Mouse (Mus musculus) spleen, postnatal 10 days (tissue): ENCODE results near the gene Gm10999.
"Not testable (repeated sequence)": the region's sequence is repeated elsewhere in the genome, so short reads cannot be mapped to it uniquely, and the experiment has no call there.

Experiments
- DNase-seq, 2 experiments: peaks; one replicate each; pipeline ENCODE4 v3.0.0; 2021 to 2022; ENCODE audit warnings: low spot score in 2 of 2

Gene Gm10999

DNA sequence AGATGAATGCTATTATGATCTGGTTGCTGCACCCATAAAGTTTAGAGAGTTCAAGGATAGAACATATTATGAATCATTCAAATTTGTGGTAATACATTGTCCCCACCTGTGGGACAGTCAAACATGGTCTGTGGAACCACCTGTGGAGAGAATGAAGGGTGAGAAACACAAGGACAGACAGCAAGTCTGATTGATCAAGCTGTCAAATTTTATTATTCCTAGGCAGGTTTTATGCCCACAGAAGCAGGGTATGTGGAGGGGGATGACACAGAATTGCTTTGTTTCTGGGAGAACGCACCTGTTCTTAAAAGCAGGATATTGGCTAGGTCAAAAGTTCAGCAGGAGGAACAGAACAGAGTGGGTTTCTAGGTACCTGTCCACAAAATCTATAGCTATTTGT lies at the start of gene Gm10999:
Gm10999 (minus strand) TSS at position 101 of the 400 bp plus-strand sequence.
- DNase-seq = no peak

DNA sequence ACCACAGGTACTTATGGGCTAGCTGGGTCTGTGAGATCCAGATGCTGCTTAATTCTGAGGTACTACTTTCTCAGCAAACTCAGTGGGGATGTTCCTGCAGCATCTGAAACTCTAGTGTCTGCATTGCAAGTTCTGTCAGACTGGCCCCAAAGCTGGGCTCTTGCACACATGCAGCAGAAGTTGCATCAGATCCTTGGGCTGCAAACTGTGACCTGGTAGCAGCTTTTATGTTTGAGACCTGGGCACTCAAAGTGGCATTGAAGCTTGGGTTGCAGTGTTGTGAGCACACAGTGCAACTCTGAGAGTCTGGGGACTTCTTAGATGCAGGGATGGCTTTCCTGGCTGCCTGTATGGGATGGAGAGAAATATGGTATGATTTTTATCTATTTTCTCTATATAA lies 2.0 kb upstream of the Gm10999 start:
- DNase-seq = no peak

- DNase-seq = not testable (repeated sequence)
Measured at GRCm38 (mm10) chr8:129115761-129116160, 15.7 kb downstream of the Gm10999 start.
